Mouse (Mus musculus) small intestine, adult 2 months (tissue): ENCODE measurements at regions not wholly inside any gene's neighbourhood (a gene's known extent, or its start where the extent isn't known, plus 50 kb on each side); places are given as distances from the start of the nearest gene placed in this dataset.

ENCODE experiments used
- H3K27ac ChIP-seq: fragments of 200-500 bp; 2 replicates; pipeline ENCODE4 v1.5.1; 2012; ENCODE audit warnings: low read depth, low read length, control low read depth, inconsistent platforms; ENCODE audit not compliant: insufficient read depth
- H3K27me3 ChIP-seq: fragments of 200-500 bp; 2 replicates; pipeline ENCODE4 v1.6.1; 2012; ENCODE audit warnings: mild to moderate bottlenecking, moderate library complexity, low read length, inconsistent platforms; ENCODE audit not compliant: control insufficient read depth, insufficient read depth
- H3K36me3 ChIP-seq: fragments of 200-500 bp; 2 replicates; pipeline ENCODE4 v1.6.1; 2012; ENCODE audit warnings: mild to moderate bottlenecking, low read length, control low read depth, inconsistent platforms; ENCODE audit not compliant: control insufficient read depth, insufficient read depth
- H3K4me1 ChIP-seq: fragments of 200-500 bp; 2 replicates; pipeline ENCODE4 v1.6.1; 2012; ENCODE audit warnings: low read length, inconsistent platforms, mixed read lengths; ENCODE audit not compliant: control insufficient read depth, insufficient read depth, insufficient read length
- H3K4me3 ChIP-seq: fragments of 200-500 bp; 2 replicates; pipeline ENCODE4 v1.5.1; 2012; ENCODE audit warnings: low read depth, mild to moderate bottlenecking, control low read depth, inconsistent platforms, low read length, moderate library complexity
- CTCF ChIP-seq: fragments of 200-500 bp; IDR thresholded peaks from 2 replicates; pipeline ENCODE4 v1.5.1; 2012; ENCODE audit warnings: low read depth, mild to moderate bottlenecking, control low read depth, inconsistent platforms, low read length, moderate library complexity, mixed read lengths; ENCODE audit not compliant: insufficient replicate concordance, insufficient read length; ENCODE audit errors: extremely low read depth
- POLR2A ChIP-seq: fragments of 200-500 bp; IDR thresholded peaks from 2 replicates; pipeline ENCODE4 v1.6.1; 2012; ENCODE audit warnings: low read depth, mild to moderate bottlenecking, control low read depth, inconsistent platforms, low read length, moderate library complexity
- WGBS: fragments of 180-500 bp; shearing (Covaris S2); methylation state at CpG from one replicate; pipeline ENCODE4 v1.1.7; 2018; 5-methylcytosine and 5-hydroxymethylcytosine counted together

- Histone ChIP-seq H3K4me3 (no peak overlapping the region), H3K27me3 (no peaks in the 10 kb centered on the region), H3K27ac (no peak overlapping the region), H3K4me1 (no peaks in the 10 kb centered on the region; the same call in 1 of the 2 replicates), H3K36me3 (no peaks in the 10 kb centered on the region)
- TF ChIP-seq POLR2A (no peak), CTCF (no peak)
- WGBS: 31% methylated on average over 10 of the region's 10 CpGs
Observed at GRCm38 (mm10) chr19:36257748-36258538, 90.2 kb upstream of the Pcgf5 start.

- WGBS: 90% methylated on average over 5 of the region's 5 CpGs
- Histone ChIP-seq H3K27me3 (no peaks in the 10 kb centered on the region), H3K36me3 (no peaks in the 10 kb centered on the region), H3K27ac (no peak overlapping the region), H3K4me1 (no peaks in the 10 kb centered on the region; the same call in 1 of the 2 replicates), H3K4me3 (no peak overlapping the region)
- TF ChIP-seq CTCF (no peak), POLR2A (no peak)
Observed at GRCm38 (mm10) chr19:36261819-36262218, 86.3 kb upstream of the Pcgf5 start.

GRCm38 (mm10) chr19:36263923-36264322 is 84.2 kb upstream of the Pcgf5 start:
- Histone ChIP-seq H3K27me3 (no peaks in the 10 kb centered on the region), H3K36me3 (no peaks in the 10 kb centered on the region), H3K4me3 (no peak overlapping the region), H3K4me1 (no peaks in the 10 kb centered on the region), H3K27ac (no peak overlapping the region)
- no peak for TF ChIP-seq CTCF
- TF ChIP-seq POLR2A: no peak
- WGBS: 55% methylated on average over 4 of the region's 4 CpGs

- Histone ChIP-seq H3K4me3 (no peak overlapping the region), H3K36me3 (no peaks in the 10 kb centered on the region), H3K27ac (no peak overlapping the region), H3K27me3 (no peaks in the 10 kb centered on the region), H3K4me1 (no peaks in the 10 kb centered on the region)
- TF ChIP-seq POLR2A (no peak), CTCF (no peak)
- 60% methylated on average over 2 of the region's 2 CpGs for WGBS
Observed at GRCm38 (mm10) chr19:36264397-36264796, 83.7 kb upstream of the Pcgf5 start.

GRCm38 (mm10) chr19:36265276-36265675 is 82.8 kb upstream of the Pcgf5 start:
- no peak overlapping the region for H3K27ac ChIP-seq
- H3K4me1 ChIP-seq: no peaks in the 10 kb centered on the region
- H3K4me3 ChIP-seq: no peak overlapping the region
- WGBS: 86% methylated on average over 1 of the region's 1 CpGs
- no peaks in the 10 kb centered on the region for H3K27me3 ChIP-seq
- no peaks in the 10 kb centered on the region for H3K36me3 ChIP-seq
- TF ChIP-seq POLR2A: no peak
- TF ChIP-seq CTCF: no peak

- H3K4me3 ChIP-seq: no peak overlapping the region
- TF ChIP-seq CTCF (no peak), POLR2A (no peak)
- H3K27ac ChIP-seq: no peak overlapping the region
- H3K27me3 ChIP-seq: no peaks in the 10 kb centered on the region
- H3K36me3 ChIP-seq: no peaks in the 10 kb centered on the region
- 44% methylated on average over 8 of the region's 8 CpGs for WGBS
- no peaks in the 10 kb centered on the region for H3K4me1 ChIP-seq
Observed at GRCm38 (mm10) chr19:36266346-36266745, 81.8 kb upstream of the Pcgf5 start.

- 63% methylated on average over 3 of the region's 3 CpGs for WGBS
- H3K36me3 ChIP-seq: no peaks in the 10 kb centered on the region
- no peak overlapping the region for H3K27ac ChIP-seq
- no peaks in the 10 kb centered on the region for H3K4me1 ChIP-seq
- no peak overlapping the region for H3K4me3 ChIP-seq
- no peak for TF ChIP-seq POLR2A
- H3K27me3 ChIP-seq: no peaks in the 10 kb centered on the region
Observed at GRCm38 (mm10) chr19:36273466-36273865, 74.6 kb upstream of the Pcgf5 start.

- no peaks in the 10 kb centered on the region; the same call in 1 of the 2 replicates for H3K4me1 ChIP-seq
- H3K27me3 ChIP-seq: no peaks in the 10 kb centered on the region
- no peak overlapping the region for H3K27ac ChIP-seq
- H3K36me3 ChIP-seq: no peaks in the 10 kb centered on the region
- TF ChIP-seq CTCF: no peak
- H3K4me3 ChIP-seq: no peak overlapping the region
- 80% methylated on average over 4 of the region's 4 CpGs for WGBS
Observed at GRCm38 (mm10) chr19:36285465-36285864, 62.6 kb upstream of the Pcgf5 start.
